Mouse (Mus musculus) effector memory CD4-positive, alpha-beta T cell, adult 7 months (primary cell): Measurements from ENCODE around the gene Zfp936. TPM values are rescaled to one million over a fixed set of nuclear protein-coding genes. Genes with fewer than 3 reads are reported as not detected.

Source experiments
- polyA plus RNA-seq: library from polyadenylated mRNA; unstranded; fragments of 100-300 nt; shearing (Covaris generic); gene quantifications from one replicate; pipeline ENCODE4 v1.2.1, GENCODE M21; 2017

Gene Zfp936
- polyA plus RNA-seq: 0.73 TPM

DNA sequence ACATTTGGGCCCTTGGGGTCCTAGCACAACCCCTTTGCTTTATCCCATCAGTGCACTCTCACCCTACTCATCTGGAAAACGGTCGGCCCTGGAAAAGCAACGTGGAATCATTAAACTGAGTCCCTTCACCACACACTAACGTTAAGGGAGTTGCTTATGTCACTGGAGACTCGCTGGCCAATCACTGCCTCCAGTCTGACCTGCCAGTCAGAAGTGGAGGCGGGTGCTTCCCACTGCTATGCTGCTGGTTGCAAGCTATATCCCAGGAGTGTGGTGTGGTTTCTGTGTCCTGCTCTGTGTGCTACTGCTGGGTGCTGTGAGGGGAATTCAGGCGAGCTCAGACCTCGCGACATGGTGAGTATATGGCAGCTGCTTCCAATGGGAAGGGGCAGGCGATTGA lies at the start of gene Zfp936:
Gene Zfp936, plus strand, starts transcription at position 301 of the 400 bp plus-strand sequence.

Other genes starting within 250 kb of the Zfp936 start
- 0.18 TPM for gene Gm2381, start 247.0 kb upstream of the Zfp936 start, polyA plus RNA-seq
- gene Vmn2r63, start 180.4 kb upstream of the Zfp936 start, polyA plus RNA-seq: 0.06 TPM
- gene Gm9268, start 95.5 kb upstream of the Zfp936 start, polyA plus RNA-seq: not detected
- gene Zfp715, start 199.1 kb downstream of the Zfp936 start, polyA plus RNA-seq: 19.3 TPM
- not detected for gene Siglecf, start 237.1 kb downstream of the Zfp936 start, polyA plus RNA-seq